Mouse (Mus musculus): Measurements from ENCODE around the gene Fdx1l. TPM values are rescaled to one million over a fixed set of nuclear protein-coding genes. Genes with fewer than 3 reads are reported as not detected.
"Not testable (repeated sequence)": the region's sequence is repeated elsewhere in the genome, so short reads cannot be mapped to it uniquely, and the experiment has no call there.

Gene Fdx1l
- polyA plus RNA-seq, 3 experiments from 2014 or later, result 9.8 to 15.0 (median 14.9) TPM

GRCm38 (mm10) chr9:21072641-21073040 lies 773 bp downstream of the Fdx1l start:
- ATAC-seq, result no peak

DNA sequence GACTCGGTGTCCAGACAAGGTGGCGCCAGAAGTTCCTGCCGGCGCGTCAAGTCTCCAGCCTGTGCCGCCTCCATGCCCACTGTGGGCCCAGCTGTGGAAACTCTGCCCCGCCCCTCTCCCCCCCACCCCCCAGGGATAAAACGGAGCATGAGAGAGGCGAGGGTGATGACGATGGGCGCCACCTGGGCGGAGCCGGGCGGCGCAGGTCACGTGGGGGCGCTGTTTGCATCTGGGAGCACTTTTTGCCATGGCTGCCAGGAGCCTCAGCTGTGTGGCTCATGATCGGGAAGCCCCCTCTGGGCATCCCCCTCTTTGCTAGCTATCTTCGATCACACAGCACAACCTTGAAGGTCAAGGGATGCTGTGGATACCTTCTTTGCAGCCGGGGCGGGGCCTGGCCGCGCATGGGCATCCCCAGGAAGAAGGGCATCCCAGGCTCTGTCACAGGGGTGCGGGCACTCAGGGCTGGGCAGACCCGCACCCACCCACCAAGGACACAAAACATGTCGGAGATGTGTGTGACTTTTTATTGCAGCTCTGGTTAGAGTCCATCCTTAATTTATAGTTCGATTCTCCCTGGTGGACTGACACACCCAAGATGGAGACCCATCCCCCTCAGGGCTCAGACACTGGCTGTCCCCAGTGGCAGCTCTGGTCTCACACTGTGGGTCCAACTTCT lies 6.3 kb downstream of the Fdx1l start, which contains the start of gene Zglp1:
Gene Zglp1, minus strand, starts transcription at position 88 of the 679 bp plus-strand sequence.
- no peak for ATAC-seq

DNA sequence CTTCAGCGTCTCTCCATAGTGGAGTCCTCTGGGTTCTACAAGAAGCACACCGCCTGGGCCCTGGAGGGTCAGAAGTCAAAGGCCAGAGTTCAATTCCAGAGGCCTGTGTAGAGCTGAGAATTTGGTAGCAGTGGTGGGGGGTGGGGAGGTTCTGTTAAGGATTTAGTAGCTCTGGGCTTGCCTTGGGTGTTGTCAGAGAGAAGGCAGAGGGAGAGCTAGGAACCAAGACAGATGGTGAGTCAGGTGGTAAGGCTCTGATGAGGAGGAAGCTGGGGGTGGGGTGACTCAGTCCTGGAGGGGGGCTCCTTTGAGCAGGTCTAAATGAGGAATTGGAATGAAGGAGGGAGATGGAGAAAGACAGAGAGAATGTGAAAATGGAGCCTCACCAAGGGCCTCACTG lies 10.5 kb downstream of the Fdx1l start:
- ATAC-seq, result no peak

GRCm38 (mm10) chr9:21051578-21051977 lies 21.8 kb downstream of the Fdx1l start:
- ATAC-seq, result no peak

DNA sequence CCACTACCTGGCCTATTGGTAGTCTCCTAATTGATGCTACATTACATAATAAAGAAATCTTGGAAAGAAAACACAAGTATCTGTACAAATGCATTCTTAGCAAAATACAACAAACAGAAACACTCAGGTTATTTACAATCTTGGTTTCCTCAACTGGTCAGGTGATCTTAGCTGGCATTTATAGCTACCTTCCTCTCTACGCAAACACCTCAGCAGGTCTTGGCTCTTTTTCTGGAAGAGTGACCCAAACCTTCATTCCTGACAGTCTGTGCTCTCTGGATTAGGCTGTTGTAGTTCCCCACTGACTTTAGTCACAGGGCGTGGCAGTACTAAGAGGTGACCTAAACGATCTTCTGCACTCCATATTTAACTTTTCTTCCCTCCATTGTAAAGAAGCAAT lies 28.2 kb downstream of the Fdx1l start:
- no peak for ATAC-seq

DNA sequence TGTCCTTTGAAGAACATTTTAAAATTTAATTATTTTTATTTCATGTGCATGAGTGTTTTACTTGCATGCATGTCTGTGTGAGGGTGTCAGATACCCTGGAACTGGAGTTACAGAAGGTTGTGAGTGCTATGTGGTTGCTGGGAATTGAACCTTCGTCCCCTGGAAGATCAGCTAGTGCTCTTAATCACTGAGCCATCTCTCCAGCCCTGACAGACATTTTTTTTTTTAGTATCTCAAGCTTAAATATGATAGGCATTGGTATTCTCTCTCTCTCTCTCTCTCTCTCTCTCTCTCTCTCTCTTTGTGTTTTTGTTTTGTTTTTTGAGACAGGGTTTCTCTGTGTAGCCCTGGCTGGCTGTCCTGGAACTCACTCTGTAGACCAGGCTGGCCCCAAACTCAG lies 28.6 kb downstream of the Fdx1l start:
- not testable (repeated sequence) for ATAC-seq

DNA sequence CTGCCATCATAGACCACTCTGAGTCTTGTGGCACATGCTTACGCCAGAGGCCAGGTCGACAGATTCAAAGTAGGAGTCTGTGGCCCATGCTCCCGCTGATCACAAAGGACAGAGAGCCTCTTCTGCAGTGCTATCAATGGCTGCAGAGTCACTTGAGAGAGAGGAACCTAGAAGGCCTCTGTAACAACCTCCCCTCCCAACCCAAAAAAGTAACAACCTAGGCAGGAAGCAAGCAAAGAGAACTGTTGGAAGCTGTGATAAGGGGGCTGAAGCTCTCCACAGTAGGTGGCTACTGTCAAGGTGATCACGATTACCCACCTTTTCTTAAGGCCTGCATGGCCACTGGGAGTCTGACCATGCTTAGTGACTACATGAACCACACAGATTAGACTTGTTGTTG lies 29.9 kb downstream of the Fdx1l start:
- no peak for ATAC-seq

GRCm38 (mm10) chr9:21041308-21041707 lies 32.1 kb downstream of the Fdx1l start:
- no peak for ATAC-seq

GRCm38 (mm10) chr9:21039779-21040178 lies 33.6 kb downstream of the Fdx1l start:
- ATAC-seq, result no peak

- no peak for ATAC-seq
These were observed 35.9 kb downstream of the Fdx1l start for GRCm38 (mm10) chr9:21037481-21037891.

DNA sequence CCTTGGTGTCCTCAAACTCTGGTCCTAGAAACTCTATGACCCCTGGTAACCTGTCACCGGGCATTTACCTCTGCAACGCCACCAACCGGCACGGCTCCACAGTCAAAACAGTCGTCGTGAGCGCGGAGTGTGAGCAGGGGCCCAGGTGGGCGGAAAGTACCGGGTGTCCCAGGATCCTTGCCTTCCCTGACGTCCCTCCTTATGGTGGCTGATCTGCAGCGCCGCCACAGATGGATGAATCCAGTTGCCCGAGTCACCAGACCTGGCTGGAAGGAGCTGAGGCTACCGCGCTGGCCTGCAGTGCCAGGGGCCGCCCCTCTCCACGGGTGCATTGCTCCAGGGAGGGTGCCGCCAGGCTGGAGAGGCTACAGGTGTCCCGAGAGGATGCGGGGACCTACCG lies 36.7 kb downstream of the Fdx1l start:
- no peak for ATAC-seq

GRCm38 (mm10) chr9:21036161-21036560 lies 37.3 kb downstream of the Fdx1l start:
- no peak for ATAC-seq

- no peak for ATAC-seq
These were observed 37.8 kb downstream of the Fdx1l start for GRCm38 (mm10) chr9:21035586-21035985.

DNA sequence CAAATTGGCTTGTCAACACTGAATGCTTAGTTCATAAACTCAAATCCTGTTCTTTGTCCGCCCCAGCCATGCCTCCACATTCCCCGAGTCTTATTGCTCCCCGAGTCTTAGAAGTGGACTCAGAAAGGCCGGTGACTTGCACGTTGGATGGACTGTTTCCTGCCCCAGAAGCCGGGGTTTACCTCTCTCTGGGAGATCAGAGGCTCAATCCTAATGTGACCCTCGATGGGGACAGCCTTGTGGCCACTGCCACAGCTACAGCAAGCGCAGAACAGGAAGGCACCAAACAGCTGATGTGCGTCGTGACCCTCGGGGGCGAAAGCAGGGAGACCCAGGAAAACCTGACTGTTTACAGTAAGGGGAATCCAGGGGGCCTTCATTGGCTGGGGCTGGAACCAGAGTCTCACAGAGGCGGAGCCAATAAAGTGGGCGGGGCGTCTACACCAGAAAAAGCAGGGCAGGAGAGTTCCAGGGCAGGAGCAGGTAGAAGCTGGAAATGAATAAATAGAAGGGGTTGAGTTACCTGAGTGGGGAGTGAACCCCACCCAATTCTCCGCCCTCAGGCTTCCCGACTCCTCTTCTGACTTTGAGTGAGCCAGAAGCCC lies 38.8 kb downstream of the Fdx1l start:
- no peak for ATAC-seq

DNA sequence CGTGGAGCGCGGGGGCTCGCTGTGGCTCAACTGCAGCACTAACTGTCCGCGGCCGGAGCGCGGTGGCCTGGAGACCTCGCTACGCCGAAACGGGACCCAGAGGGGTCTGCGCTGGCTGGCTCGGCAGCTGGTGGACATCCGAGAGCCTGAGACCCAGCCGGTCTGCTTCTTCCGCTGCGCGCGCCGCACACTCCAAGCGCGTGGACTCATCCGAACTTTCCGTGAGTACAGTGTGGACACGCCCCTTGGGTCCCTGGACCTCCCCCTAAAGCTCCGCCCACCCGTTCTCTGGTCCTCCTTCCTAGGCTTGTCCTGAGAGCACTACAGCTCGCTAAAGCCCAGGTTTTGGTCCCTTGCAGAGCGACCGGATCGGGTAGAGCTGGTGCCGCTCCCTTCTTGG lies 40.3 kb downstream of the Fdx1l start:
- ATAC-seq, result peak; percentile 44

- ATAC-seq, result no peak
These were observed 40.9 kb downstream of the Fdx1l start for GRCm38 (mm10) chr9:21032491-21032890.

DNA sequence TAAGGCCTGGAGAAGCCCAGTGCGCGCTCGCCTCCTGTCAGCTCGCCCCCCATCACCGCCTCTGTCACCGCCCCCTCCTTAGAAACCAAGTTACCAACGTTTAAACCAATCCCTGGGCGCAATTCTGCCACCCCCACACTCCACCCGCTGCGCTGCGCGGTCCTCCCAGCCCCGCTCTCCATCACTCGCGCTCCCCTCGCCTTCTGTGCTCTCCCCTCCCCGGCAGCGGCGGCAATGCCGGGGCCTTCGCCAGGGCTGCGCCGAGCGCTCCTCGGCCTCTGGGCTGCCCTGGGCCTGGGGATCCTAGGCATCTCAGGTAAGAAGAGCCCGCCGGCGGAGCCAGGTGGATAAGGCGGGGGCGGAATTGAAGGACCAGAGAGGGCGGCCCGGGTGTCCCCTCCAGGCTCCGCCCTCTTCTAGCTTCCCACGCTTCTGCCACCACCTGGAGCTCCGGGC lies 41.5 kb downstream of the Fdx1l start, which contains the start of gene Icam5:
Gene Icam5, plus strand, starts transcription at position 178 of the 456 bp plus-strand sequence.
- ATAC-seq, result peak; percentile 8

DNA sequence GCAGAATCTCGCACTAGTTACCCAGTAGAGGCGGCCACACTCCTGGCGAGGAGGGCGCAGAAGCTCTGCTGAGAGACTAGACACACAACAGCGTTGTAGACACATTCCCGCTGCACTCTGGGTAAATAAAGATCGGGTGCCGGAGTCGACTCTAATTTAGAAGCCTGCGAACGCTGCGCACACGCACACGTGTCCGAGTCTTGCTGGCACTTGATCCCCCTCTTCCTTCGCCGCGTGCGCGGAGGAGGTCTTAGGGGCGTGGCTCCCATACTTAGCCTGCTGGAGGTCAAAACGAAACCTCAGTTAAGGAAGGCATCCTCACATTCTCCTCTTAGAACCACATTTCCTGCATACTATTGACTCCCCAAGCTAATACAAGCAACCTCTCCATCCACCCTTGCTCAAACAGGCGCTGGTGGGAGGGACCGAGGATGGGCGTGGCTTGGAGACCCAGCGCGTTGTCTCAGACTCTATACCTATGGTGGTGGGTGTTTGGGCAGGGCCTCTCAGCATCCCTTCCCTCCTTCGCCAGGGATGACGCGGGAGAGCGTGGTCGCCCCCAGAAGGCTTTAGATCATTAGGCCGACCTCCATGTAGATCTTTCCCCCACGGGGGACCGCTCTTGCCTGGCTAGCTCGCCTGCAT lies 42.0 kb downstream of the Fdx1l start:
- ATAC-seq, result peak; percentile 31

GRCm38 (mm10) chr9:21030781-21031250 lies 42.6 kb downstream of the Fdx1l start:
- ATAC-seq, result peak; percentile 74

DNA sequence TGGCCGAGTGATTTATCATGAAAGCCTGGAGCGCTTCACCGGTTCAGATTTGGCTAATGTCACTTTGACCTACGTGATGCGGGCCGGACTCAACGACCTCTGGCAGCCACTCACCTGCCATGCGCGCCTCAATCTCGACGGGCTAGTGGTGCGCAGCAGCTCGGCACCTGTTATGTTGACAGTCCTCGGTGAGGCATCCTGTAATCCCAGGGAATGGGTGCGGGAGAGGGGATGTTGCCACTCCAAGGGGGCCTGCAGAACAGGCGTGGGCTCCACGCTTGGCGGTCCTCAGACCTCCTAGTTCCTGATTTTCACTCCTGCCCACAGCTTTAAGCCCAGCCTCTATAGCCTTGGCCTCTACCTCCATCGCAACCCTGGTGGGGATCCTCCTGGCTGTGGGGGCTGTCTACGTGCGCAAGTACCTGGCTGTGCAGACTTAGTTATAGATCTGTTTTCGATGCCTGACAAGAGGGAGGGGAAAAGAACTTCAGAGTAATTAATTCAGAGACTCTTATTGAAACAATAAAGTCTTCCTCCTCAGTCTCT lies 43.3 kb downstream of the Fdx1l start:
- ATAC-seq, result no peak

DNA sequence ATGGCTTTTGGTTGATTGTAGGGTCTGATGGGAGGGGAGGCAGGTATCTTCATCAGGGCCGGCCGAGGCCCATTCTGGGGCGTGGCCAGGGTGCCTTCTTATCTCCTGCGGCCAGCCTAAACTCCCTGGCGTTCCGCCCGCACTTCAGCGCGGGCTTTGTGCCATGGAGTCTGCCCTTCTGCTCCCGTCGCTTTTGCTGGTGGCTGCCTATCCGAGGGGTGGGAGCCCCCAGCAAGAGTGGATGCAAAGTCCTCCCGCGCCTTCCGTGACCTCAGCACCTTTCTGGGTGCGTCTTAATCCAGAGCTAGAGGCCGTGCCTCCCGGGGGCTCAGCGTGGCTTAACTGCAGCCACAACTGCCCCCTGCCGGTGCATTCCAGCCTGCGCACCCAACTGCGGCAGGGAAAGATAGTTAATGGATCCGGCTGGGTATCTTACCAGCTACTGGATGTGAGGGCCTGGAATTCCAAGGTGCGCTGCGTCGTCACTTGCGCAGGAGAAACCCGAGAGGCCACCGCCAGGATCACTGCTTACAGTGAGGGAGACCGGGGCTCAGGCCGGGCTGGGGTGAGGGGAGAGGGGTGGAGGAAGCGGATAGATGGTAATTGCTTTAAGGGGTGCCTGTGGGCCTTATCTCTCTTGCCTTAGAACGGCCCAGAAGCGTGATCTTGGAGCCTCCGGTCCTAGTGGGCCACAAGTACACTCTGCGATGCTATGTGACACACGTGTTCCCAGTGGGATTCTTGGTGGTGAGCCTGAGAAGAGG lies 43.9 kb downstream of the Fdx1l start, which contains the start of gene Icam4:
Gene Icam4, plus strand, starts transcription at position 83 of the 764 bp plus-strand sequence.
- no peak for ATAC-seq

- no peak for ATAC-seq
These were observed 44.8 kb downstream of the Fdx1l start for GRCm38 (mm10) chr9:21028560-21029110.

Data from inflammation-experienced regulatory T-cells, adult 6 months (primary cell).